Mouse (Mus musculus): ENCODE results near the gene Spdya. TPM values are rescaled to one million over a fixed set of nuclear protein-coding genes. Genes with fewer than 3 reads are reported as not detected.
A peak's percentile ranks its signal among the peaks of the same experiment; 100 is the strongest.

Gene Spdya
- polyA plus RNA-seq, 2 experiments: 0.04 to 0.11 TPM

GRCm38 (mm10) chr17:71598659-71599554 is 47.0 kb downstream of the Spdya start:
- DNase-seq (ENCODE audit: low read depth in 3 of 3, low spot score in 3 of 3) (peak; percentile 86 to 90 (median 89)), ATAC-seq (ENCODE audit: insufficient read depth) (peak; percentile 99)
- peak overlapping the region; percentile 49 for H3K27ac ChIP-seq
- H3K4me1 ChIP-seq (replicated peaks; ENCODE audit: control insufficient read depth in 2 of 2, insufficient read depth in 2 of 2, low read length in 1 of 2): peaks cover 7 to 13% of the 10 kb centered on the region in 2 experiments
- no peaks in the 10 kb centered on the region for H3K27me3 ChIP-seq (ENCODE audit: control insufficient read depth, insufficient read depth, low read length)
- H3K4me2 ChIP-seq (ENCODE audit: low read depth): peak overlapping the region; percentile 96
- H3K9ac ChIP-seq (replicated peaks): peak overlapping the region; percentile 83
- TF ChIP-seq EP300 (IDR thresholded peaks at IDR 0.05; ENCODE audit: low read depth) (no peak), CTCF (IDR thresholded peaks at IDR 0.05; ENCODE audit: low read depth) (no peak)
- H3K4me3 ChIP-seq (ENCODE audit: insufficient read depth in 1 of 2, low read depth in 2 of 2, low read length in 2 of 2): peak overlapping the region; percentile 82 to 84
- H3K36me3 ChIP-seq (replicated peaks; ENCODE audit: control insufficient read depth, insufficient read depth, low read depth): no peaks in the 10 kb centered on the region
- H3K9me3 ChIP-seq (ENCODE audit: control insufficient read depth, low read length): no peaks in the 10 kb centered on the region
- WGBS (ENCODE audit: insufficient replicate concordance): 3% methylated on average over 42 of the region's 42 CpGs

- Histone ChIP-seq H3K4me3 (ENCODE audit: insufficient read depth in 1 of 2, low read depth in 2 of 2, low read length in 2 of 2) (peak within 1 kb of the TSS; percentile 81 to 92), H3K4me2 (ENCODE audit: low read depth) (peak within 1 kb of the TSS; percentile 84), H3K9ac (replicated peaks) (peak within 1 kb of the TSS; percentile 90), H3K27me3 (ENCODE audit: control insufficient read depth, insufficient read depth, low read length) (no peaks in the 10 kb centered on the region), H3K36me3 (replicated peaks; ENCODE audit: control insufficient read depth, insufficient read depth, low read depth) (peaks cover 5% of the 10 kb centered on the region), H3K4me1 (replicated peaks; ENCODE audit: control insufficient read depth in 2 of 2, insufficient read depth in 2 of 2, low read length in 1 of 2) (peaks cover 7 to 8% of the 10 kb centered on the region in 2 experiments), H3K27ac (peak within 1 kb of the TSS; percentile 56), H3K9me3 (ENCODE audit: control insufficient read depth, low read length) (no peaks in the 10 kb centered on the region)
- TF ChIP-seq EP300 (IDR thresholded peaks at IDR 0.05; ENCODE audit: low read depth) (no peak), CTCF (IDR thresholded peaks at IDR 0.05; ENCODE audit: low read depth) (peak; percentile 9; the same call in 1 of the 2 replicates)
- ATAC-seq (ENCODE audit: insufficient read depth) (peak; percentile 99), DNase-seq (ENCODE audit: low read depth in 3 of 3, low spot score in 3 of 3) (peak; percentile 88 to 90 (median 89))
- WGBS (ENCODE audit: insufficient replicate concordance): 3% methylated on average over 37 of the region's 40 CpGs
Measured at GRCm38 (mm10) chr17:71615638-71616318, 63.9 kb downstream of the Spdya start, which contains the start of gene Wdr43. Wdr43 (plus strand) TSS chr17:71615895.

GRCm38 (mm10) chr17:71616319-71617032 is 64.6 kb downstream of the Spdya start:
- Histone ChIP-seq H3K27ac (no peak overlapping the region; the same call in 1 of the 2 replicates), H3K4me1 (replicated peaks; ENCODE audit: control insufficient read depth in 2 of 2, insufficient read depth in 2 of 2, low read length in 1 of 2) (peaks cover 7 to 8% of the 10 kb centered on the region in 2 experiments), H3K27me3 (ENCODE audit: control insufficient read depth, insufficient read depth, low read length) (no peaks in the 10 kb centered on the region), H3K4me3 (ENCODE audit: insufficient read depth in 1 of 2, low read depth in 2 of 2, low read length in 2 of 2) (peak overlapping the region; percentile 81 to 92), H3K9ac (replicated peaks) (peak overlapping the region; percentile 90), H3K9me3 (ENCODE audit: control insufficient read depth, low read length) (no peaks in the 10 kb centered on the region), H3K36me3 (replicated peaks; ENCODE audit: control insufficient read depth, insufficient read depth, low read depth) (peaks cover 5% of the 10 kb centered on the region), H3K4me2 (ENCODE audit: low read depth) (peak overlapping the region; percentile 84)
- under 1% methylated on average over 65 of the region's 73 CpGs for WGBS (ENCODE audit: insufficient replicate concordance)
- no peak for TF ChIP-seq EP300 (IDR thresholded peaks at IDR 0.05; ENCODE audit: low read depth)
- no peak for TF ChIP-seq CTCF (IDR thresholded peaks at IDR 0.05; ENCODE audit: low read depth)
- DNase-seq (ENCODE audit: low read depth in 3 of 3, low spot score in 3 of 3) (no peak), ATAC-seq (ENCODE audit: insufficient read depth) (peak; percentile 57)

- under 1% methylated on average over 10 of the region's 10 CpGs for WGBS (ENCODE audit: insufficient replicate concordance)
- H3K36me3 ChIP-seq (replicated peaks; ENCODE audit: control insufficient read depth, insufficient read depth, low read depth): peaks cover 5% of the 10 kb centered on the region
- no peaks in the 10 kb centered on the region for H3K27me3 ChIP-seq (ENCODE audit: control insufficient read depth, insufficient read depth, low read length)
- ATAC-seq (ENCODE audit: insufficient read depth): no peak
- H3K4me2 ChIP-seq (ENCODE audit: low read depth): peak overlapping the region; percentile 84
- DNase-seq (ENCODE audit: low read depth in 3 of 3, low spot score in 3 of 3): no peak
- peak overlapping the region; percentile 90 for H3K9ac ChIP-seq (replicated peaks)
- no peaks in the 10 kb centered on the region for H3K9me3 ChIP-seq (ENCODE audit: control insufficient read depth, low read length)
- TF ChIP-seq CTCF (IDR thresholded peaks at IDR 0.05; ENCODE audit: low read depth): no peak
- no peak for TF ChIP-seq EP300 (IDR thresholded peaks at IDR 0.05; ENCODE audit: low read depth)
- H3K4me3 ChIP-seq (ENCODE audit: insufficient read depth in 1 of 2, low read depth in 2 of 2, low read length in 2 of 2): peak overlapping the region; percentile 81 to 92
- no peak overlapping the region for H3K27ac ChIP-seq
- peaks cover 7 to 8% of the 10 kb centered on the region in 2 experiments for H3K4me1 ChIP-seq (replicated peaks; ENCODE audit: control insufficient read depth in 2 of 2, insufficient read depth in 2 of 2, low read length in 1 of 2)
Measured at GRCm38 (mm10) chr17:71617033-71617362, 65.1 kb downstream of the Spdya start.

Measured in liver, embryonic 14.5 days (tissue).